Mouse (Mus musculus) liver, embryonic 15.5 days (tissue): ENCODE measurements around the gene AI182371. TPM values are rescaled to one million over a fixed set of nuclear protein-coding genes. Genes with fewer than 3 reads are reported as not detected.
A peak's percentile ranks its signal among the peaks of the same experiment; 100 is the strongest.

Experiments
- ATAC-seq: fragments of 200-750 bp; cut with Nextera tagmentation; 2 replicates; pipeline ENCODE4 v1.8.0; 2017; ENCODE audit warnings: moderate number of reproducible peaks, mild to moderate bottlenecking, moderate library complexity; ENCODE audit not compliant: insufficient read depth
- H3K27ac ChIP-seq: fragments of 300-500 bp; sonication (generic); replicated peaks from 2 replicates; pipeline ENCODE4 v1.5.1; 2015; ENCODE audit warnings: mild to moderate bottlenecking, inconsistent platforms
- H3K27me3 ChIP-seq: fragments of 300-500 bp; sonication (generic); 2 replicates; pipeline ENCODE4 v1.6.1; 2015; ENCODE audit warnings: mild to moderate bottlenecking, inconsistent platforms
- H3K36me3 ChIP-seq: fragments of 300-500 bp; sonication (generic); replicated peaks from 2 replicates; pipeline ENCODE4 v1.6.1; 2015; ENCODE audit warnings: moderate library complexity, mild to moderate bottlenecking, inconsistent platforms
- H3K4me1 ChIP-seq: fragments of 300-500 bp; sonication (generic); replicated peaks from 2 replicates; pipeline ENCODE4 v1.6.1; 2015; ENCODE audit warnings: inconsistent platforms
- H3K4me2 ChIP-seq: fragments of 300-500 bp; sonication (generic); 2 replicates; pipeline ENCODE4 v1.6.1; 2015; ENCODE audit warnings: moderate library complexity, mild to moderate bottlenecking, inconsistent platforms
- H3K4me3 ChIP-seq: fragments of 300-500 bp; sonication (generic); replicated peaks from 2 replicates; pipeline ENCODE4 v1.5.1; 2015; ENCODE audit warnings: mild to moderate bottlenecking, inconsistent platforms
- H3K9ac ChIP-seq: fragments of 300-500 bp; sonication (generic); 2 replicates; pipeline ENCODE4 v1.6.1; 2015; ENCODE audit warnings: moderate library complexity, mild to moderate bottlenecking, inconsistent platforms
- H3K9me3 ChIP-seq: fragments of 300-500 bp; sonication (generic); replicated peaks from 2 replicates; pipeline ENCODE4 v1.6.1; 2016; ENCODE audit warnings: inconsistent platforms
- WGBS: fragments of 180-500 bp; shearing (Covaris S2); methylation state at CpG from one replicate; pipeline ENCODE4 v1.1.7; 2015; ENCODE audit warnings: mixed read lengths; ENCODE audit not compliant: insufficient replicate concordance; 5-methylcytosine and 5-hydroxymethylcytosine counted together
- polyA plus RNA-seq: library from polyadenylated mRNA; unstranded; fragments of >200 nt; fragmentation: Nextera tagmentation; extraction: Ambion mirVana; gene quantifications from 2 replicates; pipeline ENCODE4 v1.2.1, GENCODE M21; 2015

Gene AI182371
- polyA plus RNA-seq, 1 experiment from 2014 or later, result 35.9 TPM

DNA sequence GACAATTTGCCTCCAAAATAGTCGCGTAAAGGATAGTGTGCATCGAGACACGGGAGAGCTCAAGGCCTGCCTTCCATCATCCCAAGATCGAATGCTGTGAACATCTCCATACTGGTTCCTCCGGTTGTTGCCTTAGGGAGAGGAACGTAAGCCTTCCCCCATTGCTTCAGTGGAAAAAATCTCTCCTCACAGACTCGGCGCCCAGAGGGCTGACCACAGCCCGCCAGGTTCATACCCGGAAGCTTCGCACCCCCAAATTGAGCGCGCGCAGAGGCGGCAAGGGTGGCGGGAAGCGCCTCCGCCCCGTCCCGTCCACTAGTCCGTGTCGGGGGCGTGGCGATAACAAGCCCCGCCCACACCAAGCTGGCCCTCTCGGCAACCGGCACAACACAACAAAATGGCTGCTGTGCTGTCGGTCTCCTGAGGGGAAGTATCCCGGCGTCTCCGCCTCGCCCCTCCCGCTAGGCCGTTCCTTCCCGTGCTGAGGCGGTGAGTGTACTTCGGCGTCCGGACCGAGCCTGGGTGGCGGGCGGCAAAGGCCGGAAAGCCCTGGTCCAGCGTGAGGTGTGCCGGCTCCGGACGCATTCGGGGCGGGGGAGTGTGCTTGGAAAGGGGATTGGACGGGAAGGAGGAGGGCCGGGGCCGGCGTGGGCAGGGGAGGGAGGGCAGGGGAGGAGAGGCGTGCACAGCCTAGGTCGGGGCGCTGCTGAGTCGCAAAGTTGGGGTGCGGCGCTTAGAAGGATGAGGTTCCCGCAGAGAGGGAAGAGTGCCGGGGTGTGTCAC is 8.0 kb upstream of the AI182371 start, which contains the start of gene Cntrl:
Gene Cntrl (plus strand): TSS at position 352 of the 783 bp plus-strand sequence.
- no peaks in the 10 kb centered on the region for H3K36me3 ChIP-seq
- peak within 1 kb of the TSS; percentile 94 for H3K27ac ChIP-seq
- ATAC-seq, result peak; percentile 93
- no peaks in the 10 kb centered on the region for H3K9me3 ChIP-seq
- peak within 1 kb of the TSS; percentile 84 for H3K9ac ChIP-seq
- under 1% methylated on average over 62 of the region's 62 CpGs for WGBS
- H3K4me1 ChIP-seq, result peaks cover 40% of the 10 kb centered on the region
- H3K4me2 ChIP-seq, result peak within 1 kb of the TSS; percentile 93
- no peaks in the 10 kb centered on the region for H3K27me3 ChIP-seq
- peak within 1 kb of the TSS; percentile 85 for H3K4me3 ChIP-seq

DNA sequence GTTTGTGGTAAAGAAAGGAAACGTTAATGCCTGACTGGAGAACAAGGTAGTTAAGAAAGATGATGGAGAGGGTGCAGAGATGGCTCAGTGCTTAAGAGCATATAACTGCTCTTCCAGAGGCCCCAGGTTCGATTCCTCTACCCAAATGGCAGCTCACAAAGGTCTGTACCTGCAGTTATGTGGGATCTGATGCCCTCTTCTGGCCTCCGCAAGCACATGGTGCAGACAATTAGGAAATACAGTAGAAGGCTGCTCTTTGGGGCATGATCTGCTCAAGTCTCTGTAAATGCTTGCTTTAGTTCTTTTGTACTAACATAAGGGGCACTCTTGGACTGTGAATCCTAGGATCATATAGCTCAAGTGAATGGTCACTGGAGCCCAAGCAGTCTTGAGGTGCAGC is 7.4 kb upstream of the AI182371 start:
- ATAC-seq, result peak; percentile 6; the same call in 1 of the 2 replicates
- no peaks in the 10 kb centered on the region for H3K36me3 ChIP-seq
- H3K9ac ChIP-seq, result peak overlapping the region; percentile 84
- peak overlapping the region; percentile 93 for H3K4me2 ChIP-seq
- peaks cover 42% of the 10 kb centered on the region for H3K4me1 ChIP-seq
- peak overlapping the region; percentile 85 for H3K4me3 ChIP-seq
- peak overlapping the region; percentile 94 for H3K27ac ChIP-seq
- WGBS, result 10% methylated on average over 3 of the region's 3 CpGs
- no peaks in the 10 kb centered on the region for H3K27me3 ChIP-seq
- no peaks in the 10 kb centered on the region for H3K9me3 ChIP-seq

DNA sequence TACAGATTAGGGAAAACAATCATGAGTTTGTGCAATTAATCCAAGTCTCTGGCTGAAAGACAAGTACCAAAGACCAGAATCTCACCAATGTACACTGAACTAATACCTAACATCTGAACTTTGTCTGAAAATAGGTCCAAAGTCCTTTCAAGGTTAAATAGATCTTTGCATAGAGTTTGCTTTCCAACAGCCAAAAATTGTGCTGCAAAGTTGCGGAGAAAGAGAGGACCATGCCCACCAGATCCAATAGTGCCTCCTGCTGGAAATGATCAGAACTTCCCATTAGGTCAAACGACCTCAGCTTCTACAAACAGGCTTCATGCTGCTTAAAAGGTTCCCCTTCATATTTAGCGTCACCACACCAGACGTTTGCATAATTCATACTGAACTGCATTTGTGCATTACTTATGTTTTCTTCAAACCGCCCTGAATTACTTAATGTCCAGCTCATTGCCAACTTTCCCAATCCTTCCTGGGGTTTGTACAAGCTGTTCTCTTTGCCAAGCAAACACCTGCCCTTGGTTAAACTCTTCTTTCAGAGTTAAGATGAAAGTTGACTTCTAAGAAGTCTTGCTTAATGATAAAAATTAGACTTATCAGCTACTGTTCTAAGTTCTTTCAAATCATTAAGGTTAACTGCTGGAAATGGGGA is 6.8 kb upstream of the AI182371 start:
- H3K27ac ChIP-seq, result peak overlapping the region; percentile 94; the same call in 1 of the 2 replicates
- WGBS, result 34% methylated on average over 5 of the region's 5 CpGs
- peaks cover 42% of the 10 kb centered on the region for H3K4me1 ChIP-seq
- ATAC-seq, result no peak
- H3K36me3 ChIP-seq, result no peaks in the 10 kb centered on the region
- H3K27me3 ChIP-seq, result no peaks in the 10 kb centered on the region
- H3K4me3 ChIP-seq, result no peak overlapping the region
- no peaks in the 10 kb centered on the region for H3K9me3 ChIP-seq
- H3K4me2 ChIP-seq, result peak overlapping the region; percentile 93; the same call in 1 of the 2 replicates
- H3K9ac ChIP-seq, result no peak overlapping the region

DNA sequence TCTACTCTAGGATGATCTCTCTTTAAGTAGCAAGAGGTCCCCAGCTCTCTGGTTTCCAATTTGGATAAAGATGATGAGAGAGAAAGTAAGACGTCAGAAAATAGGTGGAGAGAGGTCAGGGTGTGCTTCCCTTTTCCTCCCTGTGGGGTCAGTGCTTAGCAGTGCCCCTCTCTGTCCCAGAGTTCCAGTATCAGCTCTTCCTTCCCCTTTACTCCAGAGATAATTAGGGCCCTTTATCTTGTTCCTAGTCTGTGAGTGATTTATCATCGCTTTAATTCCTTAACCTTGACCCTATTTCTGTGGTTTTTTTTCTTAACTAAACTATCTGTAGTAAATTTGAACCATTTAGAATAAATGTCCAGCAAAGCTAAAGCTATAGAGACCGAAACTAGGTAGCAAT is 3.5 kb upstream of the AI182371 start:
- Histone ChIP-seq H3K4me1 (peaks cover 33% of the 10 kb centered on the region), H3K4me2 (no peak overlapping the region), H3K9me3 (no peaks in the 10 kb centered on the region), H3K36me3 (no peaks in the 10 kb centered on the region), H3K4me3 (no peak overlapping the region), H3K27ac (peak overlapping the region; percentile 71), H3K9ac (no peak overlapping the region), H3K27me3 (no peaks in the 10 kb centered on the region)
- no peak for ATAC-seq
- 31% methylated on average over 3 of the region's 3 CpGs for WGBS

DNA sequence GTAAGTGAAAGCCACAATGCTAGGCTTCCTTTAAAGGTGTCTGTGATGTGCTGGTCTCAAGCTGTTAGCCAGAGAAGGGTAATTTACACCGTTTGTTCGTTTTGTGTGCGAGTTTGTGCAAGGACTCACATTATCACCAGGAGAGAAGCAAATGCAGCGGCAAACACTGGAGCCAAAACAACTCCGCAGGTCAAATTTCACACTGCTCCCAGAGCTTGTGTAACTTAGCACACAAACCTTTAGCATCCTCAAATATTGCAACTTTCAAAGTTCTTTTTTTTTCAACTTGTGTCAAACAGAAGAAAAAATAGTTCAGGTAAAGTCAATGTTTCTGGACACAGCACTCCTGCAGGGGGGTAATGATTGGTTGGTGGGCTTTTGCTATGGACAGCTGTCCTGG is 2.2 kb upstream of the AI182371 start:
- no peak overlapping the region for H3K4me2 ChIP-seq
- H3K4me1 ChIP-seq, result peaks cover 25% of the 10 kb centered on the region
- H3K9ac ChIP-seq, result no peak overlapping the region
- no peaks in the 10 kb centered on the region for H3K9me3 ChIP-seq
- no peaks in the 10 kb centered on the region for H3K36me3 ChIP-seq
- peak; percentile 56 for ATAC-seq
- WGBS, result 66% methylated on average over 5 of the region's 5 CpGs
- no peak overlapping the region for H3K4me3 ChIP-seq
- H3K27me3 ChIP-seq, result no peaks in the 10 kb centered on the region
- H3K27ac ChIP-seq, result peak overlapping the region; percentile 71

DNA sequence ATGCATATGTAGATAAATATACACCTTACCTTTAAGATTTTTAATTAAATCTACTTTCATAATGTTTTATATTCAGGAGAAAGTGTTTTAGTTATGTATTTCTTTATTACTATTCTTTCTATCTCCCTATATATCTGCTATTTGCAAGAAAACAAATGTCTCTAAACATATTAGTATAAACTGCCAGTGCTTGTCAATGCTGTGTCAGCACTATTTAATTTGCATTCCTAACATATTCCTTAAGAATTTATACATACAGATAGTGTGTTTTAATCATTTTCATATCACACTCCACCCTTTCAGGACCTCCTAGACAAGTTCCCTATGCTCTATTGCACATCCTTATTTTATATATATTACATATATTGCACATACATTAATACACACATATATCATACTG is 1.4 kb upstream of the AI182371 start:
- no peak for ATAC-seq
- Histone ChIP-seq H3K27ac (peak overlapping the region; percentile 64; the same call in 1 of the 2 replicates), H3K9me3 (no peaks in the 10 kb centered on the region), H3K9ac (no peak overlapping the region), H3K4me2 (no peak overlapping the region), H3K27me3 (no peaks in the 10 kb centered on the region), H3K4me3 (no peak overlapping the region), H3K4me1 (peaks cover 19% of the 10 kb centered on the region), H3K36me3 (0 out of 2 replicates have a peak, but pooled peaks cover 4% of the 10 kb centered on the region)

DNA sequence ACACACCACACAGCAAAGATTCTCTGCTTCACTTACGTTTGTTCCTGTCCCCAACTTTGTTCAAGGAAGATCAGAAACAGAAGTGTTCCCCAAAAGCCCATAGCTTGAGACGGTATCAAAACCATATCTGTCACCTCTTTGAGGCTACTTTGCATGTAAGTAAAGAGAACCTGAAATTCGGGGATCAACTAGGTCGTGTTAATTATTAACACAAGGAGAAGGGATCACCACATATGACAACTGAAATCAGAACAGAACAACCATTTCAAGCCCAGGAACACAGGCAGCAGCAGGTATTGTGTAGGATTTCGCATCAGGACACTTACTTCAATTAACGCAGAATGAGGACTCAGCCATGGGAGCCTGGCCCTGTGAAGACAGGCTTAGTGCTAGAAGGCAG is 814 bp downstream of the AI182371 start:
- H3K9ac ChIP-seq, result no peak overlapping the region

DNA sequence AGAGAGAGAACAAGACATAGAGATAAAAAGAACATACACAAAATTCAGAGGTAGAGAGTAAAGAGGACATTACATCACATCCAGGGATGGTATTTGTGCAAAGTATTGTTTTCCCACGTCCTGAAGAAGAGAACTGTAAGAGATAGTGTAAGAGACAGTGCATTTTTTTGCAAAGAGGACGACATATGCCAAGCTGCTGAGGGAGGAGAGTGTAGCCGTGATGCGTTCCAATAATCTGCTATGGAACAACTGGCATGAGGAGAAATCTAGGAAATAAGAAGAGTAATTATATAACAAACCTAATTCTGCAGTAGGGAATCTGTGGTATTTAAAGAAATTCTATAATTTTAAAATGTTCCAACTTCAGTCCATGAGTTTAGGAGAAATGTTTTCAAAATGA is 13.9 kb downstream of the AI182371 start:
- H3K4me2 ChIP-seq, result no peak overlapping the region
- 53% methylated on average over 4 of the region's 4 CpGs for WGBS
- H3K9ac ChIP-seq, result no peak overlapping the region
- H3K36me3 ChIP-seq, result 0 out of 2 replicates have a peak, but pooled peaks cover 2% of the 10 kb centered on the region
- H3K27ac ChIP-seq, result no peak overlapping the region
- no peak for ATAC-seq
- H3K9me3 ChIP-seq, result no peaks in the 10 kb centered on the region
- H3K4me1 ChIP-seq, result no peaks in the 10 kb centered on the region
- H3K27me3 ChIP-seq, result no peaks in the 10 kb centered on the region
- no peak overlapping the region for H3K4me3 ChIP-seq

More for the DNA sequence above, 814 bp downstream of the AI182371 start:
- Histone ChIP-seq H3K27ac (peak overlapping the region; percentile 66), H3K27me3 (no peaks in the 10 kb centered on the region), H3K36me3 (0 out of 2 replicates have a peak, but pooled peaks cover 4% of the 10 kb centered on the region), H3K4me2 (0 out of 2 replicates have a peak overlapping the region, but pooled peaks have one; percentile 25), H3K9me3 (no peaks in the 10 kb centered on the region), H3K4me3 (peak overlapping the region; percentile 29), H3K4me1 (0 out of 2 replicates have a peak, but pooled peaks cover 11% of the 10 kb centered on the region)
- ATAC-seq, result peak; percentile 47; the same call in 1 of the 2 replicates
- WGBS, result 59% methylated on average over 6 of the region's 6 CpGs

DNA sequence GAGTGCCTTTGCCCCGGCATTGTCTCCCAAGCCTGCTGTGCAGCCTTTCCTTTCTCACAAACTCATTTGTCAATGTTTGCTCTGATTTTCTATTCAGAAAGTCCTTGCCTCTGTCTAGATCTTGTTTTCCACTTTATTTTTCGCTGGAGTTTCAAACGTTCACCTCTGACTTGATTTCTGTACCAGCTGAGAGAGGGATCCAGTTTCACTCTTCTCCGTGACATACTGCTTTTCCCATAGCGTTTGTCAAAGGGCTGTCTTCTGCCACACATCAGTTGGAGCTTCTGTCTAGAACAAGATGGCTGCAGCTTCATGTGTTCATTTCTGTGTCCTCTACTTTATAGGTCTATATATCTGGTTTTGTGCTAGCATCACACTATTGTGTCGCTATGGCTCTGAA is 22.2 kb downstream of the AI182371 start:
- no peak overlapping the region for H3K27ac ChIP-seq
- 60% methylated on average over 6 of the region's 6 CpGs for WGBS

DNA sequence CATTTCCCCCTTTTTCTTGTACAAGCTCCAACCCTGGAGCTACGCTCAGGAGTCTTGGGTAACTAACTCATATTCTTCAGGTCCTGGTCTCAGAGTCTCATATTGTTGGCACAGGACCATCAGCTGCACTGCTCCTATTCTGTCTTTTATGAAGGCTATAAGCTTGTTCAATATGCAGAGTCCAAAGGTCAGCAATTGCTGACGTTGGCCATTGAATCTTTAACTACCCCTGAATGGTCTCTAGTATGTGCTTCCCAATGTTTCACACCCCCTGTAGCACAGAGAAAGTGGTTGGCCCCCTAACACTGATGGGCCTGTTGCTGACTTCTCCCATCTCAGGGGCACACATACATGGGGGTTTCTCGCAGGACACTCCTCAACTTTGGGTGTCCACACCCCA is 27.0 kb downstream of the AI182371 start:
- Histone ChIP-seq H3K9ac (no peak overlapping the region), H3K36me3 (no peaks in the 10 kb centered on the region), H3K27ac (no peak overlapping the region), H3K4me1 (peaks cover 5% of the 10 kb centered on the region; the same call in 1 of the 2 replicates), H3K27me3 (no peaks in the 10 kb centered on the region), H3K9me3 (no peaks in the 10 kb centered on the region), H3K4me2 (no peak overlapping the region), H3K4me3 (no peak overlapping the region)
- WGBS, result 70% methylated on average over 3 of the region's 3 CpGs
- no peak for ATAC-seq

More for the DNA sequence above, 22.2 kb downstream of the AI182371 start:
- Histone ChIP-seq H3K27me3 (no peaks in the 10 kb centered on the region), H3K9me3 (no peaks in the 10 kb centered on the region), H3K4me2 (no peak overlapping the region), H3K4me1 (no peaks in the 10 kb centered on the region), H3K4me3 (no peak overlapping the region), H3K36me3 (no peaks in the 10 kb centered on the region), H3K9ac (no peak overlapping the region)
- ATAC-seq, result no peak

DNA sequence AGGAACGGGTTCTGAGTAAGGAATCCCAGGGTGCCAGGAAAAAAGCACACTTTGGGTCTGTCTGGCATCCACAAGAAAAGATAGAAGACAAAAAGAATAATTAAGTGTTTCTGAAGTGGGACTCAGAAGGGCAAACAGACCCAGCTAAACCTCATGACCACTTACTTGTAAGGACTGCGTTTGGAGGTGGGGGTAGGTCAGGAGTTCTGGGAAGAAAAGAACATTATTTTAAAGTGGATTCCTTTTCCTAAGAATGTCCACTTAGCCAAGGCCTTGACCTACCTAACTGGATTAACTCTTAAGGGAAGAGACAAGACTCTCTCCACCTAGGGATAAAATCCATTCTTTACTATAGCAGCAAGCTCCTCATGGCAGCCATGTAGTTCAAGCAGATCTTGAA is 28.8 kb downstream of the AI182371 start:
- H3K4me1 ChIP-seq, result peaks cover 5% of the 10 kb centered on the region; the same call in 1 of the 2 replicates
- H3K27me3 ChIP-seq, result no peaks in the 10 kb centered on the region
- no peak overlapping the region for H3K4me3 ChIP-seq
- H3K27ac ChIP-seq, result no peak overlapping the region
- ATAC-seq, result no peak
- WGBS, result 60% methylated on average over 2 of the region's 2 CpGs
- H3K4me2 ChIP-seq, result no peak overlapping the region
- no peaks in the 10 kb centered on the region for H3K36me3 ChIP-seq
- H3K9me3 ChIP-seq, result no peaks in the 10 kb centered on the region
- no peak overlapping the region for H3K9ac ChIP-seq
